Mouse (Mus musculus) brain, embryonic 14.5 days (tissue): ENCODE data around the gene Tns4. TPM values are rescaled to one million over a fixed set of nuclear protein-coding genes. Genes with fewer than 3 reads are reported as not detected.

Source experiments
- DNase-seq: peaks from one replicate; pipeline ENCODE4 v3.0.0-alpha.2; 2011; ENCODE audit warnings: low read depth
- CTCF ChIP-seq: fragments of 200-500 bp; IDR thresholded peaks from 2 replicates; pipeline ENCODE4 v1.5.1; 2012; ENCODE audit warnings: inconsistent platforms, mild to moderate bottlenecking, moderate library complexity, borderline replicate concordance; ENCODE audit not compliant: insufficient read depth, insufficient read length; ENCODE audit errors: extremely low read depth
- POLR2A ChIP-seq: fragments of 200-500 bp; IDR thresholded peaks from 2 replicates; pipeline ENCODE4 v1.6.1; 2012; ENCODE audit warnings: mild to moderate bottlenecking, inconsistent platforms, borderline replicate concordance; ENCODE audit not compliant: poor library complexity, insufficient read depth, insufficient read length, severe bottlenecking; ENCODE audit errors: extremely low read depth
- polyA plus RNA-seq: library from polyadenylated mRNA; depleted of rRNA; stranded (reverse); fragments of >200 nt; gene quantifications from 2 replicates; pipeline ENCODE4 v1.2.3, GENCODE M21; 2012

Tns4 gene
- polyA plus RNA-seq, 1 experiment: 0.16 TPM

DNA sequence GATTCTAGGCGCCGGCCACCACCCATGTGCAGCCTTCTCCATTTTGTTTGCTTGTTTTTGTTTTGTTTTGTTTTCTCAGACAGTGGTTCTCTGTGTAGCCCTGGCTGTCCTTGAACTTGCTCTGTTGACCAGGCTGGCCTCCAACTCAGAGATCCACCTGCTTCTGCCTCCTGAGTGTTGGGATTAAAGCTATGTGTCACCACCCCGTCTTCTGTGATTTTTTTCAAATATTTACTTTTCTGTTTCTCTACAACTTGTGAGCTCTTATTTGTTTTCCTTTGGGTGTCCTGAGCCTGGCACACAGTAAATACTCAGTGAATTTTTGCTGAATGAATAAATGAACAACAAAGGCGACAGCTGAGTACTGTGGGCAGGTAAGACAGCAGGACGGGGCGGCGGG lies 26.4 kb downstream of the Tns4 start:
- no peak for DNase-seq
- no peak for TF ChIP-seq POLR2A
- no peak for TF ChIP-seq CTCF

- no peak for DNase-seq
- no peak for TF ChIP-seq POLR2A
- no peak for TF ChIP-seq CTCF
These were observed 28.7 kb downstream of the Tns4 start for GRCm38 (mm10) chr11:99060435-99060834.

DNA sequence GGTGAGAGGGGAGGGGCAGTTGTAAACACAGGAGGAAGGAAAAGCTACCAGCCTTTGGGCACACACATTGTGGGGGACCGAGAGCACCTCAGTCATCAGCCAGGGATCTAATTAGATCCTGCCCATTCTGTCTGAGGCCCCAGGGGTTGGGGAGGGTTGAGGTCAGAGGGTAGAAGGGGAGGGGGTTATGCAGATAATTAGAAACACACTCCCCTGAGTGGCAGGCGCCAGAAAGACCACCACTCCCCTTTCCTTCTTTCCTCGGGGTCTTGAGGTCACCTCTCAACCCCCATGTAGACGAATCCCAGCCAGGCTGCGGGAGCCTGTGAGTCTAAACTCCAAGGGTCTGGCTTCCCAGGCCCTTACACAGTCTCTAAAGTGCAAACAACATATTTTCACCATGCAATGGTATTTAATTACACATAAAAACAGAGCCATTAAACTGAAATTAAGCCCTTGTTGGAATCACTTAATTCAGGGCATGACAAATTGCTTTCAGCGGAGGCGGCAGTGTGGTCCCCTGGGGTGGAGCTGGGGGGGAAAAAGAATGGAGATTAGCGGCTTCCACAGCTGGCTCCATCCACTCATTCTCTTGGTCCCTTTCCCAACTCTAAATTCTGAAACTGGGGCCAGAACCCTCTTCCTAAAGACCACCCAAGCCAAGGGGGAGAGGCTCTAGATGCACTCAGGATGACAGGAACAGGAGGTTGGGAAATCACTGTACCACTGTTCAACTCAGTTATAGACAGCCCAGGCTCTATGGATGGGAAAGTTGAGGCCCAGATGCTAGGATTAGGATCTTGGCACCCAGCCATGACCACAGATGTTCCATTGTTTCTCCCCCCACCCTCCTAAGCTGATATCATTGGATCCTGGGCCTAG lies 33.3 kb downstream of the Tns4 start:
- TF ChIP-seq POLR2A: no peak
- no peak for TF ChIP-seq CTCF
- DNase-seq: peak; percentile 50

- no peak for TF ChIP-seq POLR2A
- no peak for TF ChIP-seq CTCF
- DNase-seq: no peak
These were observed 34.0 kb downstream of the Tns4 start for GRCm38 (mm10) chr11:99055143-99055542.

DNA sequence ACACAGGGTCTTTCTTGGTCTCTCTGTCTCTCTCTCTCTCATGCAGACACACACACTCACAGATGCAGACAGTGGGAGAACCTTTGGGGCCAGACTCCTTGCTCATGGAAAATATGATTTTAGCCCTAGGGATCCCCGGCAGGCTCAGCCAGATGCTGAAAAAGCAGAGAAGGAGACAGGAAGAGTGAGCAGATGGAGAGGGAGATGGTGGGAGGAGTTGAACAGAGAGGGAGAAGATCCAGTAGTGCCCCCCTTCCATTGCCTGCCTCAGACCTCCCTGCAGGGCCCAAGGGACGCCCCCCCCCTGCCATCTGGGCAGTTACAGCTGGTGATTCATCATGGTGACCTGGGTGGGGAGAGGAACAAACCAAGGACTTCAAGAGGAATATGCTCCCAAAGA lies 41.5 kb downstream of the Tns4 start:
- no peak for DNase-seq
- no peak for TF ChIP-seq POLR2A
- no peak for TF ChIP-seq CTCF

DNA sequence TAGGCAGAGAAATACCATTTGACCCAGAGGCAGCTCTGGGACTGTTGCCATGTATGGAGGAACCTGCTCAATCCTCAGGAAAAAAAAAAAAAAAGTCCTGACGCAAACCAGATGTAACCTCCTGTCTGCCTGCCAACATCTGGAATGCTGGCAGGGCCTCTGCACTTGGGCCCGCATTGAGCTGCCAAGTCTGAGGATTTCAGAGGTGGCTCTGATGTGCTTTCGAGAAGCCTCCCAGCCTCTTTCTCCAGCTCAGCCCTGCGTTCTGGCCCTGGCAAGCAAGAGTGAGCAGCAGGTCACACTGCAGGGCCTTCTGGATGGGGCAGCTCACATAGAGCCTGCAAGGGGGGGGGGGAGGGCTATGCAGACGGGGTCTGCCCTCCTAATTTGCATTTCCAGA lies 42.0 kb downstream of the Tns4 start:
- TF ChIP-seq CTCF: no peak
- no peak for TF ChIP-seq POLR2A
- DNase-seq: peak; percentile 30

DNA sequence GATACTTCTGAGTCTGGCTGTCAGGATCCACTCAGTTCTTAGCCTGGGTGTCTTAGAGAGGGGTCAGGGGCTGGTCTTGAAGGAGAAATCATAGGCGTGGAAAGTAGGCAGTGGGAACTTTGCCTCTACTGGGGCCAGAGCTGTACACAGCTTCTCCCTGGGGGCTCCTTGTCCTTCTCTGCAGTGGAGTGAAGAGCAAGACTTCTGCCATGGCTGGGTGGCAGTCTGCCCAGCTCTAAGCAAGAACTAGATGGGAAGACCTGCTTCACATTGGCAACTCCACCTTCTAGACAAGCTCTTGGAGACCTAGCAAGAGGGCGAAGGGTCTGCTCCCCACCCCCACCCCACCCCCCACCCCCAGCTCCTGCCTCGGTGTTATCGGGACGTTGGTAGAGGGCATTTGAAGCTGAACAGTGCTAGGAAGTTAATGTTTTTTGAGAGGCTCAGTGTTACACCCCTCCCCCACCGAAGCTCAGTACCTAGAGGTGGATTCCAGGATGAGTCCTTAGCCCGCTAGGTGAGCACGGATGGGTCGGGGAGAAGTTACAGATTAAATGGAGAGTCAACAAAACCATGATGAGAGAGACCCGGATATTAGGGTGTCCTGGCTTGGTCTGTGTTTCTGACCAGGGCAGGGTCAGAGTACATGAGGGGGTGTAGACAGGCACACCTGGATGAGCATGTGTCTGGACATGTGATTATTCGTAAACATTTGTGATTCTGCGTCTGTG lies 43.8 kb downstream of the Tns4 start:
- TF ChIP-seq CTCF (no peak), POLR2A (no peak)
- DNase-seq: no peak

GRCm38 (mm10) chr11:99044306-99044705 lies 44.8 kb downstream of the Tns4 start:
- TF ChIP-seq POLR2A (no peak), CTCF (no peak)
- DNase-seq: no peak

DNA sequence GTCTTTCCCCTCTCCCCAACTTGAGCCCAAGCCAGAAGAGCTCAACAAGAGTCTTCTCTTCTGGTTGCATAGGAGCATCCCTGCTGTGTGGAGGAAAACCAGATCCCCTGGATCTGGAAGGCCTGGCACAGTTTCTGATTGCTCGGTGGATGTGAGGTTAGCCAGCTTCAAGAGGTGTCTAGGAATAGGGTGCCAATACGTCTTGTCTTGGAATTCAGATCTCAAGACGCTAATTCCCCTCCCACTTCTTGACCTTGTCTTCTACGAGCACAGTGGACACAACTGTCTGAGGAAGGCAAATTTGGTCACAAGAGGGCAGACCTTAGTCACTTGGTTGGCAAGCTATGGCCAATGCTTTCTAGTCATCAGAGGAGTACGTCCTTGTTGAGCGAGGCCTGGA lies 45.5 kb downstream of the Tns4 start:
- TF ChIP-seq POLR2A (no peak), CTCF (no peak)
- DNase-seq: no peak

DNA sequence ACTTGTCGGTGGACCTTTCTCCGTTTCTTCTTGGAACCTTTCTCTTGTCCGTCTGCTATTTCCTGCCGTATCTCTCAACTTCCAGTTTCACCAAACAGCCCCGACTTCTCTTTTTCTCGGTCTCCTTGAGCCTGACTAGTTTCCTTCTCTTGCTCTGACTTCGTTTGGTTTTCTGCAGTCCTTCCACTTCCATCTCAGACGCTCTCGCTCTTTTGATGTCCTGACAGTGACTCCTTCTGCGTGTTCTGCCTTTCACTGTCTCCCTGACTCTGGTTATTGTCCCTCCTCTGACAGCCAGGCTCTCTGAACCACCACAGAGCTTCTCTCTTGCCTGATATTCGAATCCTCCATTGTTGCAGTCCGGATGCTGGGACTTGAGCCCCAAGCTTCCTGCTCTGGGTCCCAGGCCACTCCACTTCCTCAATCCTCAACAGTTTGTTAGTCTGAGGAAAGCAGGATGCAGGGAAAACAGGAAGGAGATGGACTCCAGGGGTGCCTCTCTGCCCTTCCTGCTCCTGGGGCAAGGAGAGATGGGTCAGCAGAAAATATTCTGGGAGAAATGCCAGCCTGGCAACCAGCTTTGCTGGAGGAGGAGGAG lies 46.2 kb downstream of the Tns4 start:
- TF ChIP-seq CTCF: no peak
- TF ChIP-seq POLR2A: no peak
- DNase-seq: peak; percentile 37

GRCm38 (mm10) chr11:99041841-99042780 lies 47.0 kb downstream of the Tns4 start:
- no peak for DNase-seq
- TF ChIP-seq CTCF (no peak), POLR2A (no peak)

DNA sequence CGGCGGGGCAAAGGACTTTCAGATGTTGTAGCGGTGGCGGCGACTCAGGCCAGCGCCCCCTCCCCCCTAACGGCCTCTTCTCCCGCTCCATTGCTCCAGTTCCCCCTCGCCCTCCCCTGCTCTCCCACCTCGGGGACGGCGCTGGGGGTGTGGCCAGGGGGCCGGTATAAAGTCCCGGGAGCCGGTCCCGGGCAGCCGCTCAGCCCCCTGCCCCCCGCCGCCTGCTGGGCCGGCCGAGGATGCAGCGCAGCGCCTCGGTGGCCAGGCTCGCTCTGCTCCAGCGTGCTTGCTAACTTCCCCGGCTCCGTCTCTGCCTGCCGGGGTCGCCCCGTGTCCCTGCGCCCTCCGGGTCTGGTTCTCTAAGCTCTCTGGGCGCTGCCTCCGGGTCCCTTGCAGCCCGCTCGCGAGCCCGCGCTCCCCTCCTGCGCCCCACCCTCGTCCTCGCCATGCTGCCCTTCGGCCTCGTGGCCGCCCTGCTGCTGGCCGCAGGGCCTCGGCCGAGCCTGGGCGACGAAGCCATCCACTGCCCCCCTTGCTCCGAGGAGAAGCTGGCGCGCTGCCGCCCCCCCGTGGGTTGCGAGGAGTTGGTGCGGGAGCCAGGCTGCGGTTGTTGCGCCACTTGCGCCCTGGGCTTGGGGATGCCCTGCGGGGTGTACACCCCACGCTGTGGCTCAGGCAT lies 47.9 kb downstream of the Tns4 start, which contains the start of gene Igfbp4:
Gene Igfbp4, plus strand, starts transcription at position 194 of the 679 bp plus-strand sequence.
- TF ChIP-seq CTCF: peak; percentile 10; the same call in 1 of the 2 replicates
- TF ChIP-seq POLR2A: peak; percentile 45
- DNase-seq: peak; percentile 81
